Mouse (Mus musculus) lung, postnatal 0 days (tissue): ENCODE measurements around the gene Ano9. TPM values are rescaled to one million over a fixed set of nuclear protein-coding genes. Genes with fewer than 3 reads are reported as not detected.

Source experiments
- ATAC-seq: fragments of 200-750 bp; cut with Nextera tagmentation; 2 replicates; pipeline ENCODE4 v1.8.0; 2017; ENCODE audit warnings: moderate library complexity
- DNase-seq: peaks from one replicate; pipeline ENCODE4 v3.0.0-alpha.2; 2016; ENCODE audit warnings: low spot score
- H3K27ac ChIP-seq: fragments of 300-500 bp; sonication (generic); 2 replicates; pipeline ENCODE4 v1.5.1; 2014; ENCODE audit warnings: antibody characterized with exemption, mild to moderate bottlenecking, low read length, mixed read lengths
- H3K27me3 ChIP-seq: fragments of 300-500 bp; sonication (generic); replicated peaks from 2 replicates; pipeline ENCODE4 v1.6.1; 2014; ENCODE audit warnings: low read length, mixed read lengths; ENCODE audit not compliant: insufficient read depth
- H3K36me3 ChIP-seq: fragments of 300-500 bp; sonication (generic); 2 replicates; pipeline ENCODE4 v1.6.1; 2014; ENCODE audit warnings: low read length, mixed read lengths; ENCODE audit not compliant: insufficient read depth
- H3K4me1 ChIP-seq: fragments of 300-500 bp; sonication (generic); 2 replicates; pipeline ENCODE4 v1.6.1; 2014; ENCODE audit warnings: antibody characterized with exemption, low read depth, low read length, mixed read lengths; ENCODE audit not compliant: insufficient read depth
- H3K4me2 ChIP-seq: fragments of 300-500 bp; sonication (generic); replicated peaks from 2 replicates; pipeline ENCODE4 v1.6.1; 2014; ENCODE audit warnings: low read depth, mild to moderate bottlenecking, low read length, moderate library complexity, mixed read lengths
- H3K4me3 ChIP-seq: fragments of 300-500 bp; sonication (generic); 2 replicates; pipeline ENCODE4 v1.5.1; 2014; ENCODE audit warnings: low read depth, low read length
- H3K9ac ChIP-seq: fragments of 300-500 bp; sonication (generic); replicated peaks from 2 replicates; pipeline ENCODE4 v1.6.1; 2014; ENCODE audit warnings: low read depth, mild to moderate bottlenecking
- H3K9me3 ChIP-seq: fragments of 300-500 bp; sonication (generic); 2 replicates; pipeline ENCODE4 v1.6.1; 2016; ENCODE audit warnings: low read length, mixed read lengths
- CTCF ChIP-seq: IDR thresholded peaks from 2 replicates; pipeline ENCODE4 v1.5.1; 2016; ENCODE audit warnings: antibody characterized with exemption, mild to moderate bottlenecking
- EP300 ChIP-seq: IDR thresholded peaks from 2 replicates; pipeline ENCODE4 v1.6.1; 2016; ENCODE audit warnings: antibody characterized with exemption, mild to moderate bottlenecking, control low read depth
- WGBS: fragments of 180-500 bp; shearing (Covaris S2); extraction: QIAGEN DNeasy Blood & Tissue Kit; methylation state at CpG from one replicate; pipeline ENCODE4 v1.1.7; 2014; 5-methylcytosine and 5-hydroxymethylcytosine counted together
- polyA plus RNA-seq: library from polyadenylated mRNA; unstranded; fragments of >200 nt; fragmentation: Nextera tagmentation; extraction: Ambion mirVana; gene quantifications from 2 replicates; pipeline ENCODE4 v1.2.1, GENCODE M21; 2015

The Ano9 gene
- polyA plus RNA-seq, 1 experiment from 2014 or later, result 1.5 TPM

DNA sequence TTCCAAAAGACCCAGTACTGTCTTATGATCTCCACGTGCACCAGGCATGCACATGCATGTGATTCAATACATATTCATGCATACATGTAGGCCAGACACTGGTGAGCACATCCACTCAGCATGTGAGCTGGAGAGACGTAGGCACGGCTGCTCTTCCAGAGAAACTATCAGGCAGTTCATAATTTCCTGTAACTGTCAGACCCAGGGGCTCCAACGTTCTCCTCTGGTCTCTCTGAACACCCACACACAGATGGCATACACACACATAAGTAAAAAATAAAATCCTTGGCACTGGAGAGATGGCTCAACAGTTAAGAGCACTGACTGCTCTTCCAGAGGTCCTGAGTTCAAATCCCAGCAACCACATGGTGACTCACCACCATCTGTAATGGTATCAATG is 43.8 kb downstream of the Ano9 start:
- no peaks in the 10 kb centered on the region for H3K36me3 ChIP-seq
- no peak overlapping the region for H3K9ac ChIP-seq
- ATAC-seq (no peak), DNase-seq (no peak)
- 59% methylated on average over 4 of the region's 4 CpGs for WGBS
- H3K4me3 ChIP-seq, result no peak overlapping the region
- no peaks in the 10 kb centered on the region for H3K9me3 ChIP-seq
- peaks cover 21% of the 10 kb centered on the region for H3K27me3 ChIP-seq
- H3K4me2 ChIP-seq, result no peak overlapping the region
- H3K4me1 ChIP-seq, result peaks cover 6% of the 10 kb centered on the region; the same call in 1 of the 2 replicates
- no peak for TF ChIP-seq EP300
- TF ChIP-seq CTCF, result no peak
- H3K27ac ChIP-seq, result no peak overlapping the region

DNA sequence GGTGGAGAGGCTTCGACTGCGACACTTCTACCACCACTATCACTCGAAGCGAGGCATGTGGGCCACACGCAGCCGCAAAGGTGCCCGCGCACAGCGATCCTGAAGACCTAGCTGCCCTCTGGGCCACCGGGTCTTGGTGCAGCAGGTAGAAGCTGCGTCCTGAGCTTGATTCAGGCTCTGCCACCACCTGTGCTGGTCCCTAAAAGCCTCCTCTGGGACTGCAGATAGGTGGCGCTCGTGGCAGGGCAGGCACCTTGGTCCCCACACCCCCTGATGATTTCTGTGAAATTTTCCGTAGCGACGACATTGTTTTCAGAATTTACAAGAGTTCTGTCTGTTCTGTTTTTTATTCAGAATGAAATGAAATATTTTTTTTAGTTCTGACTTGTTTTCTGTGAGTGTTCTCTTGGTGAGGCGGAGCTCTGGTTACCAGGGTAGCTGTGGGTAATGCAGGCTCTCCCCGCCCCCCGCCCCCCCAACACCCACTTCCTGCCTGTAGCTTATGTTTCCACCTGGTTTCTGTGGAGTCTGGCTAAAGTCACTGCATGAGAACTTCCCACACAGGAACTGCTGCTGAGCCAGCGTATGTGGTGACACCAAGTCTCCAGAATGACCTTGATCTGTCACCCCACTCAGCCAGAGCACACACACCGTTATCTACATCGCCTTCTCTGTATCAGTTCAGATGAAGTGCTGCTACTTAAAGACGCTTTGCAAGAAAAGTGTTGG is 45.4 kb downstream of the Ano9 start:
- H3K27me3 ChIP-seq, result peaks cover 21% of the 10 kb centered on the region
- no peak overlapping the region for H3K27ac ChIP-seq
- H3K9me3 ChIP-seq, result no peaks in the 10 kb centered on the region
- H3K9ac ChIP-seq, result no peak overlapping the region
- H3K4me1 ChIP-seq, result peaks cover 6% of the 10 kb centered on the region; the same call in 1 of the 2 replicates
- TF ChIP-seq CTCF (peak; percentile 77), EP300 (no peak)
- DNase-seq (peak; percentile 56), ATAC-seq (0 out of 2 replicates have a peak, but pooled peaks have one; percentile 46)
- no peak overlapping the region for H3K4me3 ChIP-seq
- 20% methylated on average over 23 of the region's 23 CpGs for WGBS
- H3K4me2 ChIP-seq, result no peak overlapping the region
- H3K36me3 ChIP-seq, result no peaks in the 10 kb centered on the region

DNA sequence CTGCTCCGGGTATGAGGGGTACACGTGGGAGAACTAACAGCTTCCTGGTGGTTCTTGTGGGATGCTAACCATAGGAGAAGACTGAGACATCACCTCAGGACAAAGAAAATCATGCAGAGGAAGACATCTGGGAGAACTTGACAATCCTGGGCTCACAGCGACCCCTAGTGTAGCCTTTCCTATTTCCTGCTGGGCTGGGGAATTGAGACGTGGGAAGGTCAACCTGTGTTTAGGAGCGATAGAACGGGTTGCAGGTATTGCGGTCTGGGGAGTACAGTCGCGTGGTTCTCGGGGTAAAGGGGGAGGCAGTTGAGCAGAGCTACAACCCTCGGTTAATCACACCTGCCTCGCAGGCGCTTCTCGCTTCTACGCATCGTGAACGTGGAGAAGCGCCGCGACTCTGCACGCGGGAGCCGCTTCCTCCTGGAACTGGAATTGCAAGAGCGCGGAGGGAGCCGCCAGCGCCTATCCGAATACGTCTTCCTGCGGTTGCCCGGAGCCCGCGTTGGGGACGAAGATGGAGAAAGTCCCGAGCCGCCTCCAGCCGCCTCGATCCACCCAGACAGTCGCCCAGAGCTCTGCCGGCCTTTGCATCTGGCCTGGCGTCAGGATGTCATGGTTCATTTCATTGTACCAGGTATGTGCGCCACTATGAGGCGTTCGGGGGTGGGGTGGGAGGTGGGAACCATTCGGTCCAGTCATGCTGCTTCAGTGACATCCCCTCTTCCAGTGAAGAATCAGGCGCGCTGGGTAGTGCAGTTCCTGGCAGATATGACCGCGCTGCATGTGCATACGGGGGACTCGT is 47.3 kb downstream of the Ano9 start:
- Histone ChIP-seq H3K4me2 (peak overlapping the region; percentile 58), H3K27me3 (peaks cover 21% of the 10 kb centered on the region), H3K4me1 (peaks cover 6% of the 10 kb centered on the region; the same call in 1 of the 2 replicates), H3K9ac (no peak overlapping the region), H3K9me3 (no peaks in the 10 kb centered on the region), H3K36me3 (no peaks in the 10 kb centered on the region), H3K4me3 (peak overlapping the region; percentile 27), H3K27ac (no peak overlapping the region)
- TF ChIP-seq EP300, result no peak
- peak; percentile 86 for TF ChIP-seq CTCF
- peak; percentile 81 for DNase-seq
- 2% methylated on average over 50 of the region's 51 CpGs for WGBS
- peak; percentile 35; the same call in 1 of the 2 replicates for ATAC-seq

DNA sequence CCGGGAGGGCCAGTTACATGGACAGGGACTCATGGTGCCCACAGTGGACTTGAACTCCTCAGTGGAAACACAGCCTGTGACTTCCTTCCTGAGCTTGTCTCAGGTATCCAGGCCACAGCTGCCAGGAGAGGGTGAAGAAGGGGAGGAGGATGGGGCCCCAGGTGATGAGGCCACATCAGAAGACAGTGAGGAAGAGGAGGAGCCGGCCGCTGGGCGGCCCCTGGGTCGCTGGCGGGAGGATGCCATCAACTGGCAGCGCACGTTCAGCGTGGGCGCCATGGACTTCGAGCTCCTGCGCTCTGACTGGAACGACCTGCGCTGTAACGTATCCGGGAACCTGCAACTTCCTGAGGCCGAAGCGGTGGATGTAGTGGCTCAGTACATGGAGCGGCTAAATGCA is 49.3 kb downstream of the Ano9 start:
- Histone ChIP-seq H3K4me2 (no peak overlapping the region), H3K27me3 (peaks cover 21% of the 10 kb centered on the region), H3K4me1 (peaks cover 6% of the 10 kb centered on the region; the same call in 1 of the 2 replicates), H3K9ac (no peak overlapping the region), H3K9me3 (no peaks in the 10 kb centered on the region), H3K4me3 (no peak overlapping the region), H3K36me3 (no peaks in the 10 kb centered on the region), H3K27ac (no peak overlapping the region)
- ATAC-seq, result no peak
- no peak for DNase-seq
- 73% methylated on average over 19 of the region's 19 CpGs for WGBS
- TF ChIP-seq CTCF (no peak), EP300 (no peak)

DNA sequence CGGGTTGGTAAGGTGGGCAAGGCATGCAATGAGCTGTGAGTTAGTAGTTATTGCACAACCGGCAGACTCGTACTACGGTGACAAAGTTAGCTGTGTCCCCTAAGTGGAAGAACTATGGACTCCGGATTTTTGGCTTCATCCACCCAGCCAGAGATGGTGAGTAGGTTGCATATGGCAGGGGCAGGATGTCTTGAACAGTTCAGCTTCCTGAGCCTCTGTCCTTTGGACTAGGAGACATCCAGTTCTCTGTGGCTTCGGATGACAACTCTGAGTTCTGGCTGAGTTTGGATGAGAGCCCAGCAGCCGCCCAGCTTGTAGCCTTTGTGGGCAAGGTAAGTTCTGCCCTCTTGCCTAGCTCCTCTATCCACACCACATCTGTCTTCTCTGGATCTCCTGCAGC is 53.0 kb downstream of the Ano9 start:
- ATAC-seq (no peak), DNase-seq (no peak)
- H3K27ac ChIP-seq, result no peak overlapping the region
- H3K36me3 ChIP-seq, result no peaks in the 10 kb centered on the region
- peaks cover 19% of the 10 kb centered on the region; the same call in 1 of the 2 replicates for H3K27me3 ChIP-seq
- H3K4me1 ChIP-seq, result 0 out of 2 replicates have a peak, but pooled peaks cover 7% of the 10 kb centered on the region
- H3K9ac ChIP-seq, result no peak overlapping the region
- no peaks in the 10 kb centered on the region for H3K9me3 ChIP-seq
- 77% methylated on average over 7 of the region's 7 CpGs for WGBS
- H3K4me3 ChIP-seq, result no peak overlapping the region
- TF ChIP-seq EP300, result no peak
- TF ChIP-seq CTCF, result no peak
- no peak overlapping the region for H3K4me2 ChIP-seq

DNA sequence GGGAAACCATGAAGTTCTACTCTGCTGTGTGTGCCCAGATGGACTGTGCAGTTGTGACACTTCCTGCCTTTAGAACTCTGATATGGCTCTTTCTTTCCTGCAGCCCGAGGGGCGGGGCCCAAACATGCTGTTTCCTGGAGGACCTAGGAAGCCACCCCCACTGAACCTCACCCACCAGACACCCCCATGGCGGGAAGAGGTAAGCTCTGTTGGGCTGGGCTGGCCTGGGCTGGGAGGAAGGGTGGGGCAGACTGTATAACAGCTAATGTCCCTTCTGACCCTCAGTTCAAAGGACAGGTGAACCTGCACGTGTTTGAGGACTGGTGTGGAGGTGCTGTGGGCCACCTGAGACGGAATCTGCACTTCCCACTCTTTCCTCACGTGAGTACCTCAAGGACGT is 53.4 kb downstream of the Ano9 start:
- H3K4me2 ChIP-seq, result no peak overlapping the region
- ATAC-seq (peak; percentile 32), DNase-seq (no peak)
- H3K9me3 ChIP-seq, result no peaks in the 10 kb centered on the region
- H3K27me3 ChIP-seq, result peaks cover 17% of the 10 kb centered on the region; the same call in 1 of the 2 replicates
- 0 out of 2 replicates have a peak, but pooled peaks cover 7% of the 10 kb centered on the region for H3K4me1 ChIP-seq
- TF ChIP-seq CTCF (no peak), EP300 (no peak)
- no peak overlapping the region for H3K9ac ChIP-seq
- no peaks in the 10 kb centered on the region for H3K36me3 ChIP-seq
- no peak overlapping the region for H3K4me3 ChIP-seq
- WGBS, result 51% methylated on average over 7 of the region's 7 CpGs
- H3K27ac ChIP-seq, result no peak overlapping the region
